Mouse (Mus musculus): ENCODE results near the gene Nxf3. TPM values are rescaled to one million over a fixed set of nuclear protein-coding genes. Genes with fewer than 3 reads are reported as not detected.
A peak's percentile ranks its signal among the peaks of the same experiment; 100 is the strongest.
"Not testable (repeated sequence)": the region's sequence is repeated elsewhere in the genome, so short reads cannot be mapped to it uniquely, and the experiment has no call there.

Gene Nxf3
- total and polyA plus RNA-seq, 2 experiments from 2014 or later, result 0.57 TPM; not detected in 1

DNA sequence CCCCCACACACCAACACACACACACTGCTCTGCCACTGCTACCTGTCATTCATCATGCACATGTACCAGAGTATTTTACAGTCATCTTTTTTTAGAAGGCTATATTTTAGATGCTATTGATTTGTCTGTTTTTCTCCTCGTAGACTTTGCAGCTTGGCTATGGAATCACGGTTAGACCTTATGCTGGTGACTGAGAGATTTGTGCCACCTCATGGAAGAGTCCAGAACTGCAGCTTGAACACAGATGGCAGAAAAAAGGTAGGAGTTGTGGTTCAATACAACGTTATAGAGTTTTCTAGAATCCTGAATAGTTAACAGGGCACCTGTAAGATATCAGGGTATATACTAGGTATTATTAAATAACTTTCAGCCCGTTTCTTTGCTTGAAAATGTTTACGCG is 22.9 kb upstream of the Nxf3 start:
- Histone ChIP-seq H3K9ac (replicated peaks; ENCODE audit: low read depth, low read length) (no peak overlapping the region), H3K27me3 (ENCODE audit: control insufficient read depth, insufficient read depth, low read length) (no peaks in the 10 kb centered on the region), H3K36me3 (replicated peaks; ENCODE audit: control insufficient read depth, insufficient read depth, low read length) (no peaks in the 10 kb centered on the region), H3K27ac (ENCODE audit: low read depth) (no peak overlapping the region), H3K4me3 (ENCODE audit: low read depth, low read length) (no peak overlapping the region), H3K4me1 (ENCODE audit: control insufficient read depth, insufficient read depth) (no peaks in the 10 kb centered on the region), H3K9me3 (replicated peaks; ENCODE audit: control insufficient read depth, low read length) (no peaks in the 10 kb centered on the region), H3K4me2 (ENCODE audit: low read depth, low read length) (no peak overlapping the region)
- DNase-seq (ENCODE audit: low spot score) (no peak), ATAC-seq (ENCODE audit: insufficient read depth, low read depth) (no peak)
- 34% methylated on average over 6 of the region's 6 CpGs for WGBS
- TF ChIP-seq EP300 (IDR thresholded peaks at IDR 0.05; ENCODE audit: low read depth), result no peak
- TF ChIP-seq CTCF (IDR thresholded peaks at IDR 0.05; ENCODE audit: low read depth), result peak; percentile 61

DNA sequence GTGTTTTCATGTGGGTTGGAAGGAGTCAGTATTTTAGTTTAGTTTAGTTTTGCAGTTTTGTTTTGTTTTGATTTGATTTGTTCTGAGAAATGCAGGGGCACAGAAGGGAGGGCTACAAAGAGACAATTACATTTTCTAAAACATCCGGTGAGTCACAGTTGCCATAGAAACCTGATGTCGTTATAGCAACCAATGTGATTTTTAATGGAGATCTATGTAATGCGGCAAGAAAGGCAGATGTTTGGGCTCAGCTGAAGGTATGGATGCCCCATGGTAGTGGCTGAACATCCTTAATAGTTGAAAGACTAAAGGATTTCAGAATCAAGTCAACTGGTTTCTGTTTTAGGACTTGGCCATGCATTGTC is 19.7 kb upstream of the Nxf3 start:
- WGBS, result 72% methylated on average over 3 of the region's 3 CpGs
- Histone ChIP-seq H3K9ac (replicated peaks; ENCODE audit: low read depth, low read length) (no peak overlapping the region), H3K27me3 (ENCODE audit: control insufficient read depth, insufficient read depth, low read length) (no peaks in the 10 kb centered on the region), H3K27ac (ENCODE audit: low read depth) (no peak overlapping the region), H3K9me3 (replicated peaks; ENCODE audit: control insufficient read depth, low read length) (no peaks in the 10 kb centered on the region), H3K4me2 (ENCODE audit: low read depth, low read length) (no peak overlapping the region), H3K36me3 (replicated peaks; ENCODE audit: control insufficient read depth, insufficient read depth, low read length) (no peaks in the 10 kb centered on the region), H3K4me1 (ENCODE audit: control insufficient read depth, insufficient read depth) (no peaks in the 10 kb centered on the region), H3K4me3 (ENCODE audit: low read depth, low read length) (no peak overlapping the region)
- DNase-seq (ENCODE audit: low spot score), result no peak
- ATAC-seq (ENCODE audit: insufficient read depth, low read depth), result no peak
- no peak for TF ChIP-seq CTCF (IDR thresholded peaks at IDR 0.05; ENCODE audit: low read depth)
- TF ChIP-seq EP300 (IDR thresholded peaks at IDR 0.05; ENCODE audit: low read depth), result no peak

DNA sequence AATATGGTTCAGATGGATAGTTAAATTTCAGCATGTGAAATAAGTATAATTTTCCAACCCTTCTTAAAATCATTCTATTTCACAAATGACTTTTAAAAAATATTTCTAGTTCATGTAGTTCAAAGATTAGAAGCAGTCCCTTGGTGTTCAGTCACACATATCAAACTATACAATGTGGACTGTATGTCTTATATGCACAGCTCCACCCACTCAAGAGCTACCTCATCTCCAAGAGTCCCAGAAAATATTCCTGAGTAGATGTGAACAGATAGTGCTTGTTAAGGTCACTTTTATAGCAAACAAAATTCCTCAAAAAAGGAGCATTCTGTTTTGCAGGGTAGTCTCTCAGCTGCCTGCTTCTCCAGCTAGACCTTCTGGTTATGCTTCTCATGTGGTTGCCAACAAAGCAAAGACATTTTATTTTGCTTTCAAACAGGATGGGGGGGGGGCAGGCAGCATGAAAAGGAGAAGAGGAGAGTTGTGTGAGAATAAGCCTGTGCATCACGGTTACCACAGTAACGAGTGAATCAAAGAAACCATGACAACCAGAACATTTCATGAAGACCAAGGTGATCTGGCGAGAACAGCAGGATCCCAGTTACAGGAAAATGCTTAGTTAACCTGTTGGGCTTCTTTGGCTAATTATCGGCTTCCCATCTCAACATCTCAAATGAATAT is 19.1 kb upstream of the Nxf3 start:
- WGBS, result 61% methylated on average over 4 of the region's 4 CpGs
- H3K4me2 ChIP-seq (ENCODE audit: low read depth, low read length), result no peak overlapping the region
- no peak overlapping the region for H3K4me3 ChIP-seq (ENCODE audit: low read depth, low read length)

DNA sequence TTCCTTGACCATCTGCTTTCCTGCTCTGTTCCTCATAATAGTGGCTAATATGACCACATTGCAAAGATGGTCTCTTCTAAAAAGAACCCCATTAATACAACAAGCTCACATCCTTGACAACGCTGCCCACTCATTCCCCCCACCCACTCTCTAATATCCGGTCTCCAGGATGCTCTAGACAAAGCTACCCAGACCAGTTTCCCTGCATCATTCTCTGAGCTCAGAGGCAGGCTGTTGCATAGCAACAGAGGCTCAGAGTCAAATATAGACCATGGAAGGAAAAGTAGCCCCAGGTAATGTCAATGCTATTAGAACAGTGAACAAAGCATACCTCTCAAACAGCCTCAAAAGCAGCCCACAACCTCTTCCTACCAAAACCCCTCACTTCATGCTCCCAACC is 9.4 kb upstream of the Nxf3 start:
- DNase-seq (ENCODE audit: low spot score), result no peak
- Histone ChIP-seq H3K4me3 (ENCODE audit: low read depth, low read length) (no peak overlapping the region), H3K9me3 (replicated peaks; ENCODE audit: control insufficient read depth, low read length) (no peaks in the 10 kb centered on the region), H3K27ac (ENCODE audit: low read depth) (no peak overlapping the region), H3K36me3 (replicated peaks; ENCODE audit: control insufficient read depth, insufficient read depth, low read length) (no peaks in the 10 kb centered on the region), H3K9ac (replicated peaks; ENCODE audit: low read depth, low read length) (no peak overlapping the region), H3K4me1 (ENCODE audit: control insufficient read depth, insufficient read depth) (no peaks in the 10 kb centered on the region), H3K4me2 (ENCODE audit: low read depth, low read length) (no peak overlapping the region), H3K27me3 (ENCODE audit: control insufficient read depth, insufficient read depth, low read length) (no peaks in the 10 kb centered on the region)
- WGBS, result 48% methylated on average over 2 of the region's 2 CpGs
- TF ChIP-seq EP300 (IDR thresholded peaks at IDR 0.05; ENCODE audit: low read depth) (no peak), CTCF (IDR thresholded peaks at IDR 0.05; ENCODE audit: low read depth) (no peak)
- no peak for ATAC-seq (ENCODE audit: insufficient read depth, low read depth)

More for the DNA sequence above, 19.1 kb upstream of the Nxf3 start:
- no peaks in the 10 kb centered on the region for H3K9me3 ChIP-seq (replicated peaks; ENCODE audit: control insufficient read depth, low read length)
- DNase-seq (ENCODE audit: low spot score) (no peak), ATAC-seq (ENCODE audit: insufficient read depth, low read depth) (no peak)
- H3K27me3 ChIP-seq (ENCODE audit: control insufficient read depth, insufficient read depth, low read length), result no peaks in the 10 kb centered on the region
- no peak for TF ChIP-seq CTCF (IDR thresholded peaks at IDR 0.05; ENCODE audit: low read depth)
- TF ChIP-seq EP300 (IDR thresholded peaks at IDR 0.05; ENCODE audit: low read depth), result no peak
- H3K27ac ChIP-seq (ENCODE audit: low read depth), result no peak overlapping the region
- H3K36me3 ChIP-seq (replicated peaks; ENCODE audit: control insufficient read depth, insufficient read depth, low read length), result no peaks in the 10 kb centered on the region
- no peaks in the 10 kb centered on the region for H3K4me1 ChIP-seq (ENCODE audit: control insufficient read depth, insufficient read depth)
- no peak overlapping the region for H3K9ac ChIP-seq (replicated peaks; ENCODE audit: low read depth, low read length)

DNA sequence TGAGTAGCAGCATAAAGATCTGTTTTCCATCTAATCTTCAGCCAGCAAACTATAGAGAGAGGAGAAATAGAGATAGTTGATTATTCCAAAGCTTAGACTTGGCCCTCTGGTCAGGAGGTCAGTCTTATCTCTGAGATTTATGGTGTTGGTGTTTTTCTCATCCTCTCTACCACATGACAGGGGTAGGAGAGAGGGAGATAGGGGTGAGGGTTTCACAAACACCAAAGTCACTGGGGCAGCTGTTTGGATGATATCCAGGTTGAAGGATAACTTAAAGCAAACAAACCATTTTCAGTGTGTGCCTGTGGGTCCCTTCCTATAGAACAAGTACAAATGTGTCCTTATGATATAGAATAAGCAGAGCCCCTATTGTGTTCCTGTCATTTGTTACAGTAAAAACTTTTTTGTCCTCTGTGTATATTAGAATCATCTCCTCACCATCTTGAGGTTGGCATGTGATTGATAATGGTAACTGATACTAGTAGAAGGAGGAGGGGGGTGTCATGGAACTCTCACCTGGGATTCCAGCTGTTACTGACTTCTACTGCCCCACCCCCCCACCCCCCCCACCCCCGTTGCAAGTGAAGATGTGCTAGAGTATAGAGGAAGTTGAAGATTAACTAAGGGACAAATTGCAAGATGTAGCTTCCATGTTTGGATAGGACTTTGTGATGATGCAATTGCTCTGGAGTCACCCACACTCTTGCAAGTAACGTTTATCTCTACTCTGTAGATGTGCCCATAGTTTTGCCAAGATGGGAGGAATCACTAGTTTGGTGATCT is 7.6 kb upstream of the Nxf3 start:
- H3K36me3 ChIP-seq (replicated peaks; ENCODE audit: control insufficient read depth, insufficient read depth, low read length), result no peaks in the 10 kb centered on the region
- no peak overlapping the region for H3K4me3 ChIP-seq (ENCODE audit: low read depth, low read length)
- H3K9ac ChIP-seq (replicated peaks; ENCODE audit: low read depth, low read length), result no peak overlapping the region
- DNase-seq (ENCODE audit: low spot score) (no peak), ATAC-seq (ENCODE audit: insufficient read depth, low read depth) (no peak)
- no peak overlapping the region for H3K4me2 ChIP-seq (ENCODE audit: low read depth, low read length)
- TF ChIP-seq EP300 (IDR thresholded peaks at IDR 0.05; ENCODE audit: low read depth), result no peak
- TF ChIP-seq CTCF (IDR thresholded peaks at IDR 0.05; ENCODE audit: low read depth), result no peak
- H3K9me3 ChIP-seq (replicated peaks; ENCODE audit: control insufficient read depth, low read length), result no peaks in the 10 kb centered on the region
- H3K27ac ChIP-seq (ENCODE audit: low read depth), result no peak overlapping the region
- H3K4me1 ChIP-seq (ENCODE audit: control insufficient read depth, insufficient read depth), result no peaks in the 10 kb centered on the region
- H3K27me3 ChIP-seq (ENCODE audit: control insufficient read depth, insufficient read depth, low read length), result no peaks in the 10 kb centered on the region
- WGBS, result 16% methylated on average over 2 of the region's 2 CpGs

DNA sequence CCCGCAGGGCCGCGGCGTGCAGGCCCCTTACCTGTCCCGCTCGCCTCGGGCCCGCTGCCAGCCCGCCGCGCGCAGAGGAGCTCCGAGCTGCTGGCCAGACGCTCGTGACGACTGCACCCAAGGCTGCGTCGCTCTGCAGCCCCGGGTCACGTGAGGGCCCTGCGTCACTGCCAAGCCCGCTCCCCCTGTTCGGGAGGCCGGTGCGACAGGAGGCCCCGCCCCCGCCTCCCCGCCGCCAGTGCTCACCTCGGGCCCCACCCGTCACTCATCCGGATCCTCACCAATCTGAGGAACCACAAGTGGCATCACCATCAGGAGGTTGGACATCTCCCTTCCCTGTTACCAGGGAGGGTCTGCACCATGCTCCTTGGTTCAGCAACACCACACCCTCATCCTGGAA is 17.0 kb downstream of the Nxf3 start, which contains the start of gene Bex2:
TSS of gene Bex2 (minus strand) at position 217 of the 400 bp plus-strand sequence.
- H3K9ac ChIP-seq (replicated peaks; ENCODE audit: low read depth, low read length); DNase-seq (ENCODE audit: low spot score); H3K4me1 ChIP-seq (ENCODE audit: control insufficient read depth, insufficient read depth); H3K27me3 ChIP-seq (ENCODE audit: control insufficient read depth, insufficient read depth, low read length); H3K27ac ChIP-seq (ENCODE audit: low read depth); H3K36me3 ChIP-seq (replicated peaks; ENCODE audit: control insufficient read depth, insufficient read depth, low read length); H3K9me3 ChIP-seq (replicated peaks; ENCODE audit: control insufficient read depth, low read length): not testable (repeated sequence)
- ATAC-seq (ENCODE audit: insufficient read depth, low read depth), result peak; percentile 89
- Histone ChIP-seq H3K4me2 (ENCODE audit: low read depth, low read length) (peak within 1 kb of the TSS; percentile 34), H3K4me3 (ENCODE audit: low read depth, low read length) (0 out of 2 replicates have a peak within 1 kb of the TSS, but pooled peaks have one; percentile 11)
- WGBS, result no CpG with 5 or more reads among the region's 32 CpGs

DNA sequence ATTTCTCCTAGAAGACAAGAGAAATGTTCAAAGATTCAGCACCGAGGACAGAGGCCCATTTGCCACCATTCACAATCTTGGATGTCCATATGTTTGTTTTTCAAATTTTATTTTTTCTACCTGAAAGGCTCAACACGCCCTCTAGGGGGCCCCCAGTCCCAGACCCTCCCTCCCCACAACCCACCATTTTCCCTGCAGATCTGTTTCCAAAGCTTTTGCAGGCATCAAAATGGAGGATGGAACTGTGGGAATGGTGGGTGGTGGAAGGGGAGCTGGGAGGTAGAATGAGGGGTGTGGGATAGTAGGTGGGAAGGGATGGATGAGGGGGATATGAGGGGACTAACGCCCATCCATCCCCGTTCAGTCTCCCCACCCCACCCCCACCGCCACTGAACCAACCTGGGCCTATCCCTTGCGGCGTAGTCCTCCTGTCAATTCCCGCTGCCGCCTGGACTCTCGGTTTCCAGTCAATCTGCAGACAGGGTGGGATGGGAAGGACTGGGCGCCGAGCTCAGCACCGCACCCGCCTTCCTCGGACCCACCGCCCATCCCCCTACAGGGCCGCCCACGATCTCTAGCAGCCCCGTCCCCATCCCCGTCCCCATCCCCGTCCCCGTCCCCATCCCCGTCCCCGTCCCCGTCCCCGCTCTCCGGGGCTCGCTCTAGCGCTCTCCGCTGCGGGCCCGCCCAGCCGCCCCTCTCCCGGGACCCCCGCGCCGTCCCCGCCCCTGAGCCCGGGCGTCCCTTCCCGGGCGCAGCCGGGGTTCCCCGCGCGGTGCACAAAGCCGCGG is 17.7 kb downstream of the Nxf3 start:
- not testable (repeated sequence) for ATAC-seq (ENCODE audit: insufficient read depth, low read depth)

More for the DNA sequence above, 17.7 kb downstream of the Nxf3 start:
- not testable (repeated sequence) for DNase-seq (ENCODE audit: low spot score); H3K9ac ChIP-seq (replicated peaks; ENCODE audit: low read depth, low read length); H3K9me3 ChIP-seq (replicated peaks; ENCODE audit: control insufficient read depth, low read length); H3K27me3 ChIP-seq (ENCODE audit: control insufficient read depth, insufficient read depth, low read length); H3K4me1 ChIP-seq (ENCODE audit: control insufficient read depth, insufficient read depth); H3K36me3 ChIP-seq (replicated peaks; ENCODE audit: control insufficient read depth, insufficient read depth, low read length); H3K27ac ChIP-seq (ENCODE audit: low read depth)
- Histone ChIP-seq H3K4me2 (ENCODE audit: low read depth, low read length) (peak overlapping the region; percentile 34), H3K4me3 (ENCODE audit: low read depth, low read length) (0 out of 2 replicates have a peak overlapping the region, but pooled peaks have one; percentile 11)
- WGBS, result 21% methylated on average over 19 of the region's 48 CpGs

All from heart, postnatal 0 days (tissue).